Mouse (Mus musculus) neural tube, embryonic 15.5 days (tissue): ENCODE results near the gene Dtnb. TPM values are rescaled to one million over a fixed set of nuclear protein-coding genes. Genes with fewer than 3 reads are reported as not detected.

Experiments used
- ATAC-seq: fragments of 200-750 bp; cut with Nextera tagmentation; 2 replicates; pipeline ENCODE4 v1.8.0; 2017; ENCODE audit warnings: mild to moderate bottlenecking, moderate TSS enrichment, moderate library complexity; ENCODE audit not compliant: low FRiP score
- H3K27ac ChIP-seq: fragments of 300-500 bp; sonication (generic); replicated peaks from 2 replicates; pipeline ENCODE4 v1.5.1; 2015; ENCODE audit warnings: mild to moderate bottlenecking, inconsistent platforms
- H3K27me3 ChIP-seq: fragments of 300-500 bp; sonication (generic); replicated peaks from 2 replicates; pipeline ENCODE4 v1.6.1; 2015; ENCODE audit warnings: inconsistent platforms
- H3K36me3 ChIP-seq: fragments of 300-500 bp; sonication (generic); 2 replicates; pipeline ENCODE4 v1.6.1; 2015; ENCODE audit warnings: inconsistent platforms
- H3K4me1 ChIP-seq: fragments of 300-500 bp; sonication (generic); 2 replicates; pipeline ENCODE4 v1.6.1; 2015; ENCODE audit warnings: inconsistent platforms
- H3K4me2 ChIP-seq: fragments of 300-500 bp; sonication (generic); 2 replicates; pipeline ENCODE4 v1.6.1; 2015; ENCODE audit warnings: inconsistent platforms, mild to moderate bottlenecking, moderate library complexity
- H3K4me3 ChIP-seq: fragments of 300-500 bp; sonication (generic); replicated peaks from 2 replicates; pipeline ENCODE4 v1.5.1; 2015; ENCODE audit warnings: mild to moderate bottlenecking, inconsistent platforms
- H3K9ac ChIP-seq: fragments of 300-500 bp; sonication (generic); replicated peaks from 2 replicates; pipeline ENCODE4 v1.6.1; 2015; ENCODE audit warnings: mild to moderate bottlenecking, inconsistent platforms
- H3K9me3 ChIP-seq: fragments of 300-500 bp; sonication (generic); replicated peaks from 2 replicates; pipeline ENCODE4 v1.6.1; 2016; ENCODE audit warnings: inconsistent platforms
- WGBS: fragments of 180-500 bp; shearing (Covaris S2); methylation state at CpG from one replicate; pipeline ENCODE4 v1.1.7; 2015; ENCODE audit warnings: mixed read lengths; 5-methylcytosine and 5-hydroxymethylcytosine counted together
- polyA plus RNA-seq: library from polyadenylated mRNA; unstranded; fragments of >200 nt; fragmentation: Nextera tagmentation; extraction: Ambion mirVana; gene quantifications from 2 replicates; pipeline ENCODE4 v1.2.1, GENCODE M21; 2015

Dtnb gene
- polyA plus RNA-seq, 1 experiment from 2014 or later: 61.8 TPM

DNA sequence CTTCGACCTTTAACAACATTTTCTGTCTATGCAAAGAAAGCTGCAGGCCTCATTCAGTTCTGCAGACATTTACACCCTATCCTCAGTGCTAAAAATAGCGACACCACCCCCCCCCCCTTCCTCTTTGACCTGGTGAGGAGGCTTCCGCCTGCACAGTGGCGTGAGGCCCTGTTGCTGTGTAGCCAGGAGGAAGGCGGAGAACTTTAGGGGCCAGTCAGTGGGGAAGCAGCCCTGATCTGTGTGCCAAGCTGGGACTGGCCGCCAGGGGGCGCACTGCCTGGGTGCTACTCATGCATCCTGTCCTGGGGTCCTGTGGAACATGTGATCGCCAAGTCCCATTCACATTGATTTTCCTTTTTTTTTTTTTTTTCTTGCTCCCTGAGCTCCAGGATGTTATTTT is 209.3 kb downstream of the Dtnb start:
- Histone ChIP-seq H3K4me3 (no peak overlapping the region), H3K27me3 (no peaks in the 10 kb centered on the region), H3K9ac (no peak overlapping the region), H3K9me3 (no peaks in the 10 kb centered on the region), H3K4me2 (no peak overlapping the region), H3K4me1 (peaks cover 52% of the 10 kb centered on the region), H3K27ac (peak overlapping the region; percentile 75), H3K36me3 (no peaks in the 10 kb centered on the region)
- WGBS: 14% methylated on average over 8 of the region's 8 CpGs
- ATAC-seq: peak; percentile 51

DNA sequence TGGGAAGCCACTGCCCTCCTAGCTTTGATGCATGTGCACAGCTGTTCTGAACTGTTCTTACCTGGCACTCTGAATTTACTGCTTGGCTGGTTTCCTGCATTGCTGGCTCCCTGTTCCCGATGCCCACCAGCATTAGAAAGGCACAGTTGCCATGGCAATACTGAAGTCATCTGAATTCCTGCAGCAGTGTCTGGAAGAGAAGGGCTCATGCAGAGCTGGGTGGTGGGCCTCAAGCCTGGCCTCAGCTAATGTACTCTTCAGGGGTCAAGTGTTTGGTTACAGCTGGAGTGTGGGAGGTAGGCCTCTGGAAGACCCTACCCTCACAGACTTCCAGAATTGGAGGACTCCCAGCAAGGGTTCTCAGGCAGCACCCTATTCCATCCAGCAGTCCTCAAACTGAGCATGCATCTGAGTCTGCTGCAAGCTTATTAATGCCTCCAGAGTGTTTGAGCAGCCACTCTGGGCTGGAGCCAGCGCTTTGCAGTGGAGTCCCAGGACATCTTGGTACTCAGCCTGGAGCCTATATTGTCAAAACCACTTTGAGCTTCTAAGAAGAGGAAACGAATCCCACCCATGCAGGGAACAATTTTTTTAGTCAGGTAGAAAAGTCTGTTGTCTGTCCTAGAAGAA is 211.1 kb downstream of the Dtnb start:
- no peak overlapping the region for H3K4me2 ChIP-seq
- WGBS: 45% methylated on average over 3 of the region's 3 CpGs
- H3K27me3 ChIP-seq: no peaks in the 10 kb centered on the region
- H3K27ac ChIP-seq: peak overlapping the region; percentile 75
- peaks cover 61% of the 10 kb centered on the region for H3K4me1 ChIP-seq
- no peaks in the 10 kb centered on the region for H3K9me3 ChIP-seq
- H3K36me3 ChIP-seq: no peaks in the 10 kb centered on the region
- peak; percentile 45; the same call in 1 of the 2 replicates for ATAC-seq
- no peak overlapping the region for H3K9ac ChIP-seq
- no peak overlapping the region for H3K4me3 ChIP-seq

DNA sequence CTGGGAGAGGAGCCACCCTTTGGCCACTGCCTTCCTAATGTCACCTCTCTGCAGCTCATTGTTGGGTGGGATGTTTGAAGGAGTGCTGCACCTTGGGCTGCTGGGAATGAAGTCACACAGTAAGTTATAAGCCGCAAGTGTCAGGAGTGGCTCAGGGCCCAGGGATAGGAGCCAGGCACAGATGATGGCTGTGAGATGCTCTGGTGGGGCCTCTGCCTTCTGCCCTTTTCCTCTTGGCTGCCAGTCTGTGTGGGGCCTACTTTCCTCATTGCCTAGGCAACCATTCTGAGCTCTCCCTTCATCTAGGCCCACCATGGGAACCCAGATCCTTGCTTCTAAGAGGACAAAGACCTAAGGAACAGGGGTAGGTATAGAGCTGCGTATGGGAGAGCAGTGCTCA is 212.1 kb downstream of the Dtnb start:
- Histone ChIP-seq H3K9ac (no peak overlapping the region), H3K27me3 (no peaks in the 10 kb centered on the region), H3K27ac (0 out of 2 replicates have a peak overlapping the region, but pooled peaks have one; percentile 28), H3K9me3 (no peaks in the 10 kb centered on the region), H3K4me1 (peaks cover 68% of the 10 kb centered on the region), H3K4me3 (no peak overlapping the region), H3K36me3 (no peaks in the 10 kb centered on the region), H3K4me2 (no peak overlapping the region)
- 56% methylated on average over 2 of the region's 2 CpGs for WGBS
- no peak for ATAC-seq

DNA sequence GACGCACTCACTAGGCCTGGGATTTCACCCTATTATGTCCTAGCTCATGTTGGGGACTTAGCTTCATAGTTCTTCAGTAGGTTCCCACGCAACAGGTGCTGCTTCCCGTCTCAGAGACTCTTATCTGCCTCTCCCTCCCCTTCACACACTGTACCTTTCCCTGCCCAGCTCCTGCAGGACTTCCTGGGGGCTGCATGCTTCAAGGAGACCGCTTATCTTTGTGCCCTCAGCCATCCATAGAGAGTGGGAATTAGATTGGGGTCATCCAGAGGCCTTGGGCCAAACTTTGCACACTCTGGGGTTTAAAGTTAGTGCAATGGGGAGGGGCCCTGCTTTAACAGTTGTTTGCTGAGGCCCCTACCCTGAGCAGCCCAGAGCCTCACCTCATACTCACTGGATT is 212.5 kb downstream of the Dtnb start:
- H3K36me3 ChIP-seq: no peaks in the 10 kb centered on the region
- peaks cover 66% of the 10 kb centered on the region for H3K4me1 ChIP-seq
- 0 out of 2 replicates have a peak overlapping the region, but pooled peaks have one; percentile 28 for H3K27ac ChIP-seq
- H3K9ac ChIP-seq: no peak overlapping the region
- H3K4me2 ChIP-seq: no peak overlapping the region
- no peaks in the 10 kb centered on the region for H3K27me3 ChIP-seq
- no peak for ATAC-seq
- H3K9me3 ChIP-seq: no peaks in the 10 kb centered on the region
- H3K4me3 ChIP-seq: no peak overlapping the region
- 84% methylated on average over 4 of the region's 4 CpGs for WGBS

DNA sequence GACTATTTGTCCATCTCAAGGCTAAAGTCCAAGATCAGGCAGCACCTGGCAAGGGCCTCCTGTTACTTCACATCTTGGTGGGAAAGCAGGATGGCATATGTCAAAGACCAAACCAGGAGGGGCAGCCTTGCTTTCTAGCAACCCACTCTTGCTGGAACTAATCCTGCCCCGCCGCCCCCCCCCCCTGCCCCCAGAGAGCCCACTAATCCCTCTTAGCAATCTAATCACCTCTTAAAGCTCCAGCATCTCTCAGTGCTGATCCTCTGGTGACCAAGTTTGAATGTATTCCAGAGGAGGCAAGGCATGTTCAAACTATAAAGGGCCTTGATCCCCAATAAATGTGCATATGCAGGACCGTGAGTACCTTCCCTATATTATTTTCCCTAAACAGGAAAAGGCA is 214.9 kb downstream of the Dtnb start:
- no peak overlapping the region for H3K4me3 ChIP-seq
- WGBS: 63% methylated on average over 3 of the region's 3 CpGs
- no peaks in the 10 kb centered on the region for H3K27me3 ChIP-seq
- no peaks in the 10 kb centered on the region for H3K9me3 ChIP-seq
- no peak for ATAC-seq
- H3K27ac ChIP-seq: no peak overlapping the region
- H3K36me3 ChIP-seq: no peaks in the 10 kb centered on the region
- no peak overlapping the region for H3K9ac ChIP-seq
- no peak overlapping the region for H3K4me2 ChIP-seq
- H3K4me1 ChIP-seq: peaks cover 50% of the 10 kb centered on the region

DNA sequence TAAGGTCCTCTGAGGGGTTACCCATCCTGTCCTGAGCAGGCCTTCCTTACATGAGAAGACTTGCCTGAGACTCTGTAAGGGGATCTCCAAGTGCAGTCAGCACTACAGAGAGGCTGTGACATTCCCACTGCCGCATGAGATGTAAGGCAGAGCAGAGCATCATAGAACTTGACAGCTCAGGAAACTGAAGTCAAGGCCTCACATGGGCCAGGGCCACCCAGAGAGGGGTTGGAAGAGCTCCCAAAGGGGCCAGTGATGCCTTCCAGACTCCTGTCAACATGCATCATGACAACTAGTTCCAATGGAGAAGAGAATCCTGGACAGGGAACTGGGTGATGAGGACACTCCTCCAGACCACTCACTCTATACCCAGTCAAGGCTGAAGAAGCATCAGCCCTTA is 215.4 kb downstream of the Dtnb start:
- Histone ChIP-seq H3K27me3 (no peaks in the 10 kb centered on the region), H3K4me1 (peaks cover 48% of the 10 kb centered on the region), H3K9me3 (no peaks in the 10 kb centered on the region), H3K9ac (no peak overlapping the region), H3K27ac (no peak overlapping the region), H3K4me3 (no peak overlapping the region), H3K36me3 (no peaks in the 10 kb centered on the region), H3K4me2 (no peak overlapping the region)
- WGBS: 71% methylated on average over 1 of the region's 1 CpGs
- ATAC-seq: no peak

DNA sequence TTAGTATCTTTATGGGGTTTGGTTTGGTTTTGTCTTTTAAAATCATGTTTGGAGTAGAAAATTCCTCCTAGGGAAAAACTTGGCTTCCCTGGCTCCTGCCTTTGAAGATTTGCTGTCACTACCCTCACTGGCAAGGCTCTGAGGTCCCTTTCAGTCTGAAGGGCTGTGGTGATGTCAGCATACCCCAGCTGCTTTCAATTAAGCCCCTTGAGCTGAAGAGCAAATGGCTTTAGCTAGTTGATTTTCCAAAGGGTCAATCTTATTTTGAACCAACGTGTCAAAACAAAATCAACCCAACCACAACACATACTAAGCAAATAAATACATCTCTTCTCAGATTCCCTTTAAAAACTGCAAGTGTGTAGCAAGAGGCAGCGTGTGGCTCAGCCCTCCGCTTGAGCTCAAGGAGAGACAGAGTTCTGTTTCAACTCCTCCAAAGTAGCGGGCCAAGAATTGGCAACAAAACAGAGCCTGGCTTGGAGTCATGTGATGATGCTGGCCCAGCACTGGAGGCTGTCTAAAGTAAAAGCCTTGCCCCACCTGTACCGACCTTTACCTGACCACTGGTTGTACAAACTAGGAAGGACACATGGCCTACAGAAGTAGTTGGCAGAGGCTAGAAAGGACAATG is 216.4 kb downstream of the Dtnb start:
- Histone ChIP-seq H3K36me3 (no peaks in the 10 kb centered on the region), H3K4me1 (peaks cover 39% of the 10 kb centered on the region), H3K4me2 (no peak overlapping the region), H3K27ac (peak overlapping the region; percentile 39; the same call in 1 of the 2 replicates), H3K9ac (no peak overlapping the region), H3K27me3 (no peaks in the 10 kb centered on the region), H3K9me3 (no peaks in the 10 kb centered on the region), H3K4me3 (no peak overlapping the region)
- ATAC-seq: no peak
- WGBS: 68% methylated on average over 5 of the region's 5 CpGs

DNA sequence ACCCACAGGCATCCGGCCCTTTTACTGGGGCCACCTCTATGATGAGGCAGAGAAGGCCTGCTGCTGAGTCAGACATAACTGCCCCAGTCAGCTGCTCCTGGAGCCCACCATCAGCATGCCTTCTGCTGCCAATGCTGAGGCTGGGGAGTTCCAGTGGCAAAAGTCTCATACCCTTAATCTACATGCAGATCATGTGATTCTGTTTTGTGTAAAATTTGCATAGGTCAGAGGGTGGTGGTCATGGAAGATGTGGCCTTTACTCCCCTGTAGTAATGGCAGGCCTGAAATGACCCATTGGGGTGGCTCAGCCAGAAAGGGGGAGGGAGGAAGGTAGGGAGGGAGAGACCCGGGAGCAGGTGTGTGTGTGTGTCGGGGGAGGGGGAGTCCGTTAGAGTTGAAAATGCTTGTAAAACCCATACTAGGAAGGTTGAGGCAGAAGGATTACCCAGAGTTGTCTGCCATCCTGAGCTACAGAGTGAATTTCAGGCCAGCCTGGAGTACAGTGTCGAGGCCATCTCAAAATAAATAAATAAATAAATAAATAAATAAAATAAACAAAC is 217.5 kb downstream of the Dtnb start:
- WGBS: 60% methylated on average over 5 of the region's 5 CpGs
- Histone ChIP-seq H3K9ac (no peak overlapping the region), H3K36me3 (no peaks in the 10 kb centered on the region), H3K27ac (no peak overlapping the region), H3K27me3 (no peaks in the 10 kb centered on the region), H3K9me3 (no peaks in the 10 kb centered on the region), H3K4me3 (no peak overlapping the region), H3K4me1 (peaks cover 27% of the 10 kb centered on the region), H3K4me2 (no peak overlapping the region)
- ATAC-seq: no peak

DNA sequence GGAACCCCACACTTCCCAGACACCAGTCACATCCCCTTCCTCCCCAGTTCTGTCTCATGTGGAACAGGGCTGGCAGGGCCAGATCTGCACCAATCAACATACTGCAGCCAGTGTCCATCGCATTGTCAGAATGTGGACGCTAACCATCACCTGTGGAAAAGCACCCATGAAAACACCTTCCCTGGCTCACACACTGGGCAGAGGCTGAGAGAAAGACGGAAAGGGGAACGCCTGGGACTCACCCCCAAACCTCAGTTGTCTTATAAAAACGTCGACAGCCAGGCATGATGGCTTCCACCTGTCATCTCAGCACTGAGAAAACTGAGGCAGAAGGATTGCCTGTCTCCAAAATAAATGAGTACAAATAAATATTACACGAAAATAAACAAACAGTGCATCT is 219.1 kb downstream of the Dtnb start:
- Histone ChIP-seq H3K4me3 (peak overlapping the region; percentile 34), H3K4me2 (peak overlapping the region; percentile 63), H3K9me3 (no peaks in the 10 kb centered on the region), H3K36me3 (no peaks in the 10 kb centered on the region), H3K4me1 (peaks cover 26% of the 10 kb centered on the region), H3K27me3 (no peaks in the 10 kb centered on the region), H3K9ac (peak overlapping the region; percentile 36; the same call in 1 of the 2 replicates), H3K27ac (peak overlapping the region; percentile 67; the same call in 1 of the 2 replicates)
- 50% methylated on average over 7 of the region's 7 CpGs for WGBS
- ATAC-seq: peak; percentile 9

DNA sequence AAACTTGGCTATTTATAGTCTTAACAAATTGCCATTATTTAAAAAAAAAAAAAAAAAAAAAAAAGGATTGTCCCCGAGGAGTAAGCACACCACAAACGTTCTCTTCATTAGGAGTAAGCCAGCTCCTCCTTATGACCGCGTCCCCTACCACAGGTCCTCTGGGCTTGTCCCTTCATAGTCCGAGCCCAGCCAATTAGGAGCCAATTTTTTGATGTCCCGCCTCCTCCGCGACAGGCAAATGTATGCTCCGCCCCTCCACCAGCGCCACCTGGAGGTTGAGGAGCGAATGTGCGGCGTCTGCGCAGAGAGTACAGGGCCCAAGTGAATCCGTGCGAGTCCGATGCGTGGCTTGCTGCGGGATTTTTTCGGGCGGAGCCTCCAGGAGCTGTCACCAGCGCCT is 219.6 kb downstream of the Dtnb start:
- Histone ChIP-seq H3K4me1 (peaks cover 26% of the 10 kb centered on the region), H3K27ac (peak overlapping the region; percentile 67), H3K36me3 (no peaks in the 10 kb centered on the region), H3K4me2 (peak overlapping the region; percentile 63), H3K9ac (no peak overlapping the region; the same call in 1 of the 2 replicates), H3K9me3 (no peaks in the 10 kb centered on the region), H3K27me3 (no peaks in the 10 kb centered on the region), H3K4me3 (peak overlapping the region; percentile 34)
- WGBS: under 1% methylated on average over 22 of the region's 22 CpGs
- peak; percentile 93 for ATAC-seq

DNA sequence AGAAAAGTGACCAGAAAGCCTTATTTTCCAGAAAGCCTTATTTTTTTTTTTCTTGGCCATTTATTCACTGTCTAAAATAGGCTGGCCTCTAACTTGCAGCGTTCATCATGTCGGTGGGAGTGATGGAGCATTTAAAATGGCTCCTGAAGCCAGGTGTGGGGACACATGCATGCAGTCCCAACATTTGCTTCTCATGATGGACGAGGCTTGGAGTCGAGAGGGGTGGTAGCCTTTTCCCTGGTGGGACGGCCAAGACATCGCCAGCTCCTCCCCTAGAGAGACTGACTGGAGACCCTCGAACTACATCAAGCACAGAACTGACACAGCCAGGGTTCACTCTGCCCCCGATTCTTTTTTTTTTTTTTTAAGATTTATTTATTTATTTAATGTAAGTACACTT is 220.1 kb downstream of the Dtnb start:
- Histone ChIP-seq H3K4me3 (peak overlapping the region; percentile 34), H3K9ac (no peak overlapping the region; the same call in 1 of the 2 replicates), H3K36me3 (no peaks in the 10 kb centered on the region), H3K27ac (peak overlapping the region; percentile 67), H3K27me3 (no peaks in the 10 kb centered on the region), H3K4me2 (peak overlapping the region; percentile 63), H3K4me1 (peaks cover 26% of the 10 kb centered on the region), H3K9me3 (no peaks in the 10 kb centered on the region)
- WGBS: 23% methylated on average over 8 of the region's 8 CpGs
- ATAC-seq: peak; percentile 42

DNA sequence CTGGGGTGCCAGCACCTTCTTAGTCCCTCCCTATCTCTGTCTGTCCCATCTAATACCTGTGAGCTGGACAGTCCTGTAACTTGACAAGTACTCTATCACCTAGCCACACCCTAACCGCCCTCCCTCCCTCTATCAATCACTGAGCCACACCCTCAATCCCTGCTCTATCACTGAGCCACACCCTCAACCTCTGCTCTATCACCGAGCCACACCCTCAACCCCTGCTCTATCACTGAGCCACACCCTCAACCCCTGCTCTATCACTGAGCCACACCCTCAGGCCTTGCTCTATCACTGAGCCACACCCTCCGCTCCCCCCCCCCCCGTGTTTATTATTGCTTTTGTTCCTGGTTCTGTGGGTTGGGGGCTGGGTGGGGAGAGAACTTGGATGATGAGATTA is 223.4 kb downstream of the Dtnb start:
- WGBS: 30% methylated on average over 3 of the region's 4 CpGs
- Histone ChIP-seq H3K36me3 (no peaks in the 10 kb centered on the region), H3K27me3 (no peaks in the 10 kb centered on the region), H3K4me1 (peaks cover 10% of the 10 kb centered on the region), H3K4me3 (no peak overlapping the region), H3K9me3 (no peaks in the 10 kb centered on the region), H3K27ac (no peak overlapping the region), H3K9ac (no peak overlapping the region), H3K4me2 (no peak overlapping the region)
- ATAC-seq: no peak
